Mouse (Mus musculus): ENCODE measurements at regions not wholly inside any gene's neighbourhood (a gene's known extent, or its start where the extent isn't known, plus 50 kb on each side); places are given as distances from the start of the nearest gene placed in this dataset.
A peak's percentile ranks its signal among the peaks of the same experiment; 100 is the strongest.

GRCm38 (mm10) chr3:77993700-77994099 lies 1292.6 kb downstream of the Rapgef2 start:
- no peak overlapping the region for H3K4me2 ChIP-seq (ENCODE audit: low read depth)
- no peaks in the 10 kb centered on the region for H3K4me1 ChIP-seq (ENCODE audit: insufficient read depth)
- no peak for TF ChIP-seq CTCF (IDR thresholded peaks at IDR 0.05; ENCODE audit: low read depth)
- H3K9me3 ChIP-seq (ENCODE audit: low read length), result no peaks in the 10 kb centered on the region
- H3K4me3 ChIP-seq (ENCODE audit: low read depth, low read length), result no peak overlapping the region
- no peak overlapping the region for H3K27ac ChIP-seq (ENCODE audit: low read depth, low read length)
- no peak overlapping the region for H3K9ac ChIP-seq
- peak; percentile 87 for ATAC-seq
- WGBS, result 39% methylated on average over 1 of the region's 1 CpGs
- H3K36me3 ChIP-seq (ENCODE audit: insufficient read depth), result no peaks in the 10 kb centered on the region
- H3K27me3 ChIP-seq (ENCODE audit: insufficient read depth, low read length), result no peaks in the 10 kb centered on the region
- peak; percentile 83 for DNase-seq

GRCm38 (mm10) chr3:77944801-77945200 lies 1341.5 kb downstream of the Rapgef2 start:
- no peak for ATAC-seq
- Histone ChIP-seq H3K36me3 (ENCODE audit: insufficient read depth) (no peaks in the 10 kb centered on the region), H3K4me2 (ENCODE audit: low read depth) (no peak overlapping the region), H3K27ac (ENCODE audit: low read depth, low read length) (no peak overlapping the region), H3K27me3 (ENCODE audit: insufficient read depth, low read length) (no peaks in the 10 kb centered on the region), H3K4me3 (ENCODE audit: low read depth, low read length) (no peak overlapping the region), H3K4me1 (ENCODE audit: insufficient read depth) (no peaks in the 10 kb centered on the region), H3K9ac (no peak overlapping the region), H3K9me3 (ENCODE audit: low read length) (no peaks in the 10 kb centered on the region)
- DNase-seq, result no peak
- WGBS, result 90% methylated on average over 1 of the region's 1 CpGs
- no peak for TF ChIP-seq CTCF (IDR thresholded peaks at IDR 0.05; ENCODE audit: low read depth)

- ATAC-seq, result no peak
- no peaks in the 10 kb centered on the region for H3K4me1 ChIP-seq (ENCODE audit: insufficient read depth)
- no peaks in the 10 kb centered on the region for H3K27me3 ChIP-seq (ENCODE audit: insufficient read depth, low read length)
- H3K9ac ChIP-seq, result no peak overlapping the region
- H3K9me3 ChIP-seq (ENCODE audit: low read length), result no peaks in the 10 kb centered on the region
- no peak overlapping the region for H3K4me3 ChIP-seq (ENCODE audit: low read depth, low read length)
- no peak overlapping the region for H3K27ac ChIP-seq (ENCODE audit: low read depth, low read length)
- H3K4me2 ChIP-seq (ENCODE audit: low read depth), result no peak overlapping the region
- no peak for TF ChIP-seq CTCF (IDR thresholded peaks at IDR 0.05; ENCODE audit: low read depth)
- DNase-seq, result no peak
- 87% methylated on average over 4 of the region's 4 CpGs for WGBS
- H3K36me3 ChIP-seq (ENCODE audit: insufficient read depth), result no peaks in the 10 kb centered on the region
These were observed 1389.1 kb downstream of the Rapgef2 start for GRCm38 (mm10) chr3:77897244-77897643.

GRCm38 (mm10) chr3:77887634-77888033 lies 1398.7 kb downstream of the Rapgef2 start:
- DNase-seq (no peak), ATAC-seq (no peak)
- no peak overlapping the region for H3K4me2 ChIP-seq (ENCODE audit: low read depth)
- H3K27me3 ChIP-seq (ENCODE audit: insufficient read depth, low read length), result no peaks in the 10 kb centered on the region
- H3K4me3 ChIP-seq (ENCODE audit: low read depth, low read length), result no peak overlapping the region
- 93% methylated on average over 3 of the region's 3 CpGs for WGBS
- TF ChIP-seq CTCF (IDR thresholded peaks at IDR 0.05; ENCODE audit: low read depth), result no peak
- no peak overlapping the region for H3K9ac ChIP-seq
- no peaks in the 10 kb centered on the region for H3K36me3 ChIP-seq (ENCODE audit: insufficient read depth)
- no peaks in the 10 kb centered on the region for H3K4me1 ChIP-seq (ENCODE audit: insufficient read depth)
- H3K9me3 ChIP-seq (ENCODE audit: low read length), result no peaks in the 10 kb centered on the region
- no peak overlapping the region for H3K27ac ChIP-seq (ENCODE audit: low read depth, low read length)

GRCm38 (mm10) chr3:77848717-77849241 lies 1437.5 kb downstream of the Rapgef2 start:
- Histone ChIP-seq H3K9ac (no peak overlapping the region), H3K4me3 (ENCODE audit: low read depth, low read length) (no peak overlapping the region), H3K4me1 (ENCODE audit: insufficient read depth) (no peaks in the 10 kb centered on the region), H3K27ac (ENCODE audit: low read depth, low read length) (no peak overlapping the region), H3K36me3 (ENCODE audit: insufficient read depth) (no peaks in the 10 kb centered on the region), H3K27me3 (ENCODE audit: insufficient read depth, low read length) (no peaks in the 10 kb centered on the region), H3K4me2 (ENCODE audit: low read depth) (no peak overlapping the region), H3K9me3 (ENCODE audit: low read length) (no peaks in the 10 kb centered on the region)
- DNase-seq, result no peak
- 68% methylated on average over 3 of the region's 3 CpGs for WGBS
- no peak for TF ChIP-seq CTCF (IDR thresholded peaks at IDR 0.05; ENCODE audit: low read depth)
- ATAC-seq, result no peak

GRCm38 (mm10) chr3:77832230-77832805 lies 1454.0 kb downstream of the Rapgef2 start:
- Histone ChIP-seq H3K9ac (no peak overlapping the region), H3K4me3 (ENCODE audit: low read depth, low read length) (no peak overlapping the region), H3K9me3 (ENCODE audit: low read length) (no peaks in the 10 kb centered on the region), H3K4me2 (ENCODE audit: low read depth) (no peak overlapping the region), H3K36me3 (ENCODE audit: insufficient read depth) (no peaks in the 10 kb centered on the region), H3K27me3 (ENCODE audit: insufficient read depth, low read length) (no peaks in the 10 kb centered on the region), H3K27ac (ENCODE audit: low read depth, low read length) (no peak overlapping the region), H3K4me1 (ENCODE audit: insufficient read depth) (0 out of 2 replicates have a peak, but pooled peaks cover 6% of the 10 kb centered on the region)
- ATAC-seq, result no peak
- WGBS, result 28% methylated on average over 1 of the region's 1 CpGs
- no peak for DNase-seq
- no peak for TF ChIP-seq CTCF (IDR thresholded peaks at IDR 0.05; ENCODE audit: low read depth)

- Histone ChIP-seq H3K9ac (no peak overlapping the region), H3K27ac (ENCODE audit: low read depth, low read length) (no peak overlapping the region), H3K4me3 (ENCODE audit: low read depth, low read length) (no peak overlapping the region), H3K27me3 (ENCODE audit: insufficient read depth, low read length) (no peaks in the 10 kb centered on the region), H3K4me2 (ENCODE audit: low read depth) (no peak overlapping the region), H3K4me1 (ENCODE audit: insufficient read depth) (0 out of 2 replicates have a peak, but pooled peaks cover 6% of the 10 kb centered on the region), H3K9me3 (ENCODE audit: low read length) (no peaks in the 10 kb centered on the region), H3K36me3 (ENCODE audit: insufficient read depth) (no peaks in the 10 kb centered on the region)
- TF ChIP-seq CTCF (IDR thresholded peaks at IDR 0.05; ENCODE audit: low read depth), result no peak
- peak; percentile 2 for DNase-seq
- WGBS, result 43% methylated on average over 2 of the region's 2 CpGs
- no peak for ATAC-seq
These were observed 1454.6 kb downstream of the Rapgef2 start for GRCm38 (mm10) chr3:77831760-77832159.

Data from forebrain, postnatal 0 days (tissue).